Mouse (Mus musculus) ZHBTc4 (cell line): ENCODE results near the gene Hk3.
A peak's percentile ranks its signal among the peaks of the same experiment; 100 is the strongest.

Source experiments
- DNase-seq: peaks from one replicate; pipeline ENCODE4 v3.0.0-alpha.2; 2011; ENCODE audit warnings: low read depth, low spot score

The Hk3 gene

GRCm38 (mm10) chr13:55002090-55002489 is 19.1 kb downstream of the Hk3 start:
- DNase-seq = no peak

- no peak for DNase-seq
Measured at GRCm38 (mm10) chr13:55000433-55000832, 20.8 kb downstream of the Hk3 start.

- DNase-seq = no peak
Measured at GRCm38 (mm10) chr13:54997568-54997967, 23.6 kb downstream of the Hk3 start.

GRCm38 (mm10) chr13:54995161-54995560 is 26.0 kb downstream of the Hk3 start:
- DNase-seq = no peak

- no peak for DNase-seq
Measured at GRCm38 (mm10) chr13:54994576-54994975, 26.6 kb downstream of the Hk3 start.

GRCm38 (mm10) chr13:54992215-54992614 is 29.0 kb downstream of the Hk3 start:
- no peak for DNase-seq

GRCm38 (mm10) chr13:54988181-54988760 is 32.9 kb downstream of the Hk3 start:
- DNase-seq = no peak

- no peak for DNase-seq
Measured at GRCm38 (mm10) chr13:54987405-54987804, 33.8 kb downstream of the Hk3 start.

GRCm38 (mm10) chr13:54983614-54984013 is 37.6 kb downstream of the Hk3 start:
- DNase-seq = peak; percentile 74

GRCm38 (mm10) chr13:54983001-54983400 is 38.2 kb downstream of the Hk3 start:
- DNase-seq = no peak

GRCm38 (mm10) chr13:54980957-54981356 is 40.2 kb downstream of the Hk3 start:
- DNase-seq = no peak

- DNase-seq = no peak
Measured at GRCm38 (mm10) chr13:54978804-54979203, 42.4 kb downstream of the Hk3 start.

GRCm38 (mm10) chr13:54975546-54975945 is 45.6 kb downstream of the Hk3 start:
- DNase-seq = no peak

GRCm38 (mm10) chr13:54970521-54971247 is 50.5 kb downstream of the Hk3 start:
- DNase-seq = peak; percentile 73

- DNase-seq = peak; percentile 58
Measured at GRCm38 (mm10) chr13:54969513-54969912, 51.7 kb downstream of the Hk3 start.

GRCm38 (mm10) chr13:54968636-54969035 is 52.5 kb downstream of the Hk3 start:
- no peak for DNase-seq

GRCm38 (mm10) chr13:54967501-54967900 is 53.7 kb downstream of the Hk3 start:
- no peak for DNase-seq

GRCm38 (mm10) chr13:54965256-54965655 is 55.9 kb downstream of the Hk3 start:
- DNase-seq = no peak

- no peak for DNase-seq
Measured at GRCm38 (mm10) chr13:54960491-54960890, 60.7 kb downstream of the Hk3 start.

GRCm38 (mm10) chr13:54959842-54960241 is 61.3 kb downstream of the Hk3 start:
- no peak for DNase-seq

- no peak for DNase-seq
Measured at GRCm38 (mm10) chr13:54959059-54959701, 62.0 kb downstream of the Hk3 start.

GRCm38 (mm10) chr13:54957281-54957680 is 63.9 kb downstream of the Hk3 start:
- no peak for DNase-seq
